Mouse (Mus musculus) layer of hippocampus, postnatal 10 days (tissue): ENCODE data around the gene Cbarp. TPM values are rescaled to one million over a fixed set of nuclear protein-coding genes. Genes with fewer than 3 reads are reported as not detected.
"Not testable (repeated sequence)": the region's sequence is repeated elsewhere in the genome, so short reads cannot be mapped to it uniquely, and the experiment has no call there.

Source experiments
- DNase-seq, 2 experiments: peaks; one replicate each; pipeline ENCODE4 v3.0.0; 2021; ENCODE audit warnings: low spot score in 2 of 2
- total RNA-seq, 2 experiments: library from RNA; stranded (reverse); gene quantifications; 2 replicates each; pipeline ENCODE4 v1.2.3; 2021

The Cbarp gene
- total RNA-seq, 2 experiments from 2014 or later, result 360 to 374 TPM

GRCm38 (mm10) chr10:80170601-80171021, 30.0 kb upstream of the Cbarp start:
- no peak for DNase-seq

GRCm38 (mm10) chr10:80170052-80170451, 29.4 kb upstream of the Cbarp start:
- no peak for DNase-seq

GRCm38 (mm10) chr10:80169651-80170050, 29.0 kb upstream of the Cbarp start:
- DNase-seq, result no peak

GRCm38 (mm10) chr10:80169070-80169469, 28.4 kb upstream of the Cbarp start:
- DNase-seq, result no peak

- DNase-seq, result peak; percentile 91 to 94
Observed at GRCm38 (mm10) chr10:80168038-80168661, 27.5 kb upstream of the Cbarp start.

- DNase-seq, result peak; percentile 99 to 100
Observed at GRCm38 (mm10) chr10:80167460-80168037, 26.9 kb upstream of the Cbarp start.

- DNase-seq, result not testable (repeated sequence)
Observed at GRCm38 (mm10) chr10:80166136-80166535, 25.5 kb upstream of the Cbarp start.

- DNase-seq, result peak in 1 of 2 experiments; percentile 51
Observed at GRCm38 (mm10) chr10:80165392-80166128, 24.9 kb upstream of the Cbarp start, which contains the start of gene Cirbp. Cirbp (plus strand) TSS chr10:80165985.

- peak; percentile 98 for DNase-seq
Observed at GRCm38 (mm10) chr10:80164998-80165344, 24.3 kb upstream of the Cbarp start.

- DNase-seq, result peak in 1 of 2 experiments; percentile 57
Observed at GRCm38 (mm10) chr10:80164161-80164997, 23.7 kb upstream of the Cbarp start.

- DNase-seq, result no peak
Observed at GRCm38 (mm10) chr10:80163721-80164120, 23.1 kb upstream of the Cbarp start.

GRCm38 (mm10) chr10:80162716-80163299, 22.2 kb upstream of the Cbarp start:
- no peak for DNase-seq

- DNase-seq, result no peak
Observed at GRCm38 (mm10) chr10:80162243-80162608, 21.6 kb upstream of the Cbarp start.

GRCm38 (mm10) chr10:80161522-80162242, 21.0 kb upstream of the Cbarp start:
- DNase-seq, result no peak

GRCm38 (mm10) chr10:80160455-80161371, 20.1 kb upstream of the Cbarp start:
- peak; percentile 71 to 75 for DNase-seq

- DNase-seq, result peak; percentile 100
Observed at GRCm38 (mm10) chr10:80159561-80160454, 19.2 kb upstream of the Cbarp start.

- peak in 1 of 2 experiments; percentile 68 for DNase-seq
Observed at GRCm38 (mm10) chr10:80159021-80159560, 18.5 kb upstream of the Cbarp start.
